Mouse (Mus musculus) T-cell, adult 66 days (primary cell): Measurements from ENCODE around the gene Rs1. TPM values are rescaled to one million over a fixed set of nuclear protein-coding genes. Genes with fewer than 3 reads are reported as not detected.

Source experiments
- total RNA-seq, 2 experiments: library from RNA; stranded (reverse); gene quantifications; 3 replicates in 1 of 2; 4 replicates in 1 of 2; pipeline ENCODE4 v1.2.4; 2023

The Rs1 gene
- total RNA-seq: not detected

GRCm38 (mm10) chrX:160767713-160768112, at the start of gene Rs1:
Gene Rs1, plus strand, starts transcription at chrX:160768013.

GRCm38 (mm10) chrX:160735650-160736049, 32.2 kb upstream of the Rs1 start, which contains the start of gene Ppef1:
Gene Ppef1, minus strand, starts transcription at chrX:160735765.

Other genes with a start within 250 kb of the Rs1 start
- not detected for gene Ppef1, start 32.2 kb upstream of the Rs1 start, total RNA-seq
- gene Gja6, start 139.0 kb downstream of the Rs1 start, total RNA-seq: under 1 TPM in 1 of 2 experiments, not detected in 1; 0.35 TPM
- gene Cdkl5, start 226.7 kb downstream of the Rs1 start, total RNA-seq: 1 to 10 TPM; 1.2 to 2.2 TPM